Mouse (Mus musculus): Measurements from ENCODE around the gene Gpr65.
"Not testable (repeated sequence)": the region's sequence is repeated elsewhere in the genome, so short reads cannot be mapped to it uniquely, and the experiment has no call there.

The Gpr65 gene

DNA sequence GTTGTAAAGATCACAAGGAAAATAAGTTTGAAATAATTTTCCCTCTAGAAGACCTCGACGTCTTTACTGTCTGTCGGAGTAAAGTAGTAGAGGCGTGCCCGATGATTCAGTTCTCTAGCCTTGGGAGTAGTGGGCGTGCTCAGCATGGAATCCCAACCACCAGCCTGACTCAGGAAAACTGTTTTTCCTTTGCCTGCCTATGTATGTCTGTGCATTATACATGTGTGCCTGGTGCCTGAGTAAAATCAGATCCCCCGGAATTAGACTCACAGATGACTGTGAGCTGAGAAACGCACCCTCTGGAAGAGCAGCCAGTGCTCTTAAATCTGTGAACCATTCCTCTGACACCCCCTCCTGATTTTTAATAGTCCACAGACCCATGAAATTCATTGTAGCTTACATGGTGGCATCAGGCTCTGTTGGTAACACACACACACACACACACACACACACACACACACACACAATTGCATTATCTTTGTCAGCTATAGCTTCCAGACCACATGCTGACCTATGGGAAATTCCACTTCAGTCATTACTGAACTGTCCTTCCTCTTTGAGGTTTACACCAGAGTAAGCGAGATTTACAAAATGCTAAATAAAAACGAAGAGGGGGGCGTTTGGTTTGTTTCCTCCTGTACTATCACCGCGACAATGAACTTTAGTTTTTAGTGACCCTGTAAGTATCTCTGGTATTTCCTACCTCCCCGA lies 14.5 kb downstream of the Gpr65 start:
- DNase-seq (ENCODE audit: low spot score in 2 of 2), result peak; percentile 34 to 48

DNA sequence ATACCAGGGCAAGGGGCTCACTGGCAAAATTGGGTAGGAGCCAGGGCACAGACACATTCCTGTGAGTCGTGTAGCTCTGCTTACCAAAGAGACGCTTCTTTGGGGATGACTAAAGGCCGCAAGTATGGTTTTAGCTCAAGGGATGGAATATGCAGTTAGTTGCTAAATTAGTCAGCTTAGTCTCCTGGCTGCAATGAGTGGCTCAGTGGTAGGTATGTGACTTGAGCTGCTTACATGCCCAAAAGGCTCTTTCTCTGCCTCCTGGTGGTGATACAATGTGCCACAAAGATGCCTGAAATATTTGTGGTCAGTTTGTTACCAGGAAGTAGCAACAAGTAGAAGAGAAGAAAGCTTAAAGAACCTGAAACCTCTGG lies 15.0 kb downstream of the Gpr65 start:
- DNase-seq (ENCODE audit: low spot score in 2 of 2), result no peak

DNA sequence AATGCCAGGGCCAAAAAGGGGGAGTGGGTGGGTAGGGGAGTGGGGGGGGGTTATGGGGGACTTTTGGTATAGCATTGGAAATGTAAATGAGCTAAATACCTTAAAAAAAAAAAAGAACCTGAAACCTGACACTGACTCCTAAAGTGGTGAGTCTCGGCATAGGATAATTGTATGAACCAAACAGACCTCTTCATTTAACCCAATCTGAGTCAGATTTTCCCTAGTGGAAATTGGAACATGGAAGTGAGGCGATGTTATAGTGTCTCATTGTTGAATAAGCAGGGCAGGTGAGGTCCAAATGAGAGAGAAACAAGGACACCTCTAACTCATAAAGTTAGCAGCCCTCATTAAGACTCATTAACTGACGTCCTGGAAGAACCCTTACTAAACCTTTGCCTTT lies 16.0 kb downstream of the Gpr65 start:
- no peak for DNase-seq (ENCODE audit: low spot score in 2 of 2)

DNA sequence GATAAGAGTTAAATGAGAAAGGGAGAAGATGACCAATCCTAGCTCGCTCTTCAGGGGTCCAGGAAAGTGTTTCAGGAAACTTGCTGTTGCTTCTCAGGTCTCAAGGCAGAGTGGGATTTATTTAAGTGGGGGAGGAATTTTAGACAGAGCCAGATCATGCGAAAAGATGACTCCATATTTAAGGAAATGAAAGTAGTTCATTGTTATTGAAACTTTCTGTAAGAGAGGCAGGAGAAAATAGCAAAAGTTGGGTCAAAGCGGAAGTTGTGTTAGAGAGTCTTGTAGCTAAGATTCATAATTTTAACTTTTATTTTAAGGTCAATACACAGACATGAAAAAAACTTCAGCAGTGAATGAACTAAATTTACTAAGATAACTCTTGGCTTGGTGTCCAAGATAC lies 22.0 kb downstream of the Gpr65 start:
- DNase-seq (ENCODE audit: low spot score in 2 of 2), result no peak

DNA sequence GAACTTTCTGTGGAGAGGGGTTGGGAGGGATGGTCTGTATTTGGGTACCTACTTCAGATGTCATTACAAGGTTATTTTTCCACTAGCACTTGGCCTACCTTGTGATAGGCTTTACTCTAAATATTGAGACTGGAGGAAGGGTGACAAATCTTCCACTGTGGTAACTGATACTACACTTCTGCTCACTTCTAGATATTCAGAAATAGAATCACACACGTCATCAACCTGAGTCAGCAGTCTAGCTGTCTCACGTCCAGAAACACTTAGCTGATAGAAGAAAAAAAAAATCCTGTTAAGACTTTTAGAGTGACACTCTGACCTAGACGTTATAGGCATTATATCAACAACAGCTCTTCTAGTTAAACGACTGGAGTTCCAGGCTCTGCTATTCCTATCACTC lies 23.8 kb downstream of the Gpr65 start:
- DNase-seq (ENCODE audit: low spot score in 2 of 2), result no peak

DNA sequence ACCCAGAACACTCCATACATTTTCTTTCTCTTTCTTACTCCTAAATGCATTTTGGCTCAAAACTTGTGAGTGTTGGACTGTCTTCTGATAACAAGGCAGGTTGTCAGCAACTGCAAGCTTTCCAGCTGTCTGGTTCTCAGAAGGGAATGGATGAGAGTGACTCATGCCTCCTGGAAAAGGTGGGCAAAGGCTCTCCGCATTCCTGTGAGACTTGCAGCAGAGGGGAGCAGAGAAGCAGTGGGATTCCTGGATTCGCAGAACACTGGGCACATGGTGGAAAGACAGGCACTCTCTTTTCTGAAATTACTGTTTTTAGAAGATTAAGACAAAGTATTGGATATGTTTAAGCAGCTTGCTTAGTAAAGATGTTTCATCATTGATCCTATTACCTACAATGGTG lies 25.8 kb downstream of the Gpr65 start:
- no peak for DNase-seq (ENCODE audit: low spot score in 2 of 2)

DNA sequence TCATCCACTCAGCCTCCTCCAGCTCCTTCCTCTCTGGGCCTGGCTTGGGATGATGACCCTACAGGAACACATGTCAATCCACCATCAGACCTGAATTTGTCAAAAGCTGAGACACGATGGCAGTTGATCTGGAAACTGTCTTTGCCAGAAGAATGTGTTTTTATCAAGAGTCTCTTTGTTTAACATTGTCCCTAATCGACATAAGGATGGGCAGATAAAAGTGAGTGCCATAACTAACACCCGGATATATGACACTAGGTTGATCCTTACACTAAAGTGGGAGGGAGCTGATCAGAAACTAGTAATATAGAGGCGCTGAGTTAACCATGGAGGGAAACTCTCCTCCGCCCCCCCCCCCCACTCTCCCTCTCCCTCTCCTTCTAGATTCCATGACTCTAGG lies 33.5 kb downstream of the Gpr65 start:
- DNase-seq (ENCODE audit: low spot score in 2 of 2), result no peak

DNA sequence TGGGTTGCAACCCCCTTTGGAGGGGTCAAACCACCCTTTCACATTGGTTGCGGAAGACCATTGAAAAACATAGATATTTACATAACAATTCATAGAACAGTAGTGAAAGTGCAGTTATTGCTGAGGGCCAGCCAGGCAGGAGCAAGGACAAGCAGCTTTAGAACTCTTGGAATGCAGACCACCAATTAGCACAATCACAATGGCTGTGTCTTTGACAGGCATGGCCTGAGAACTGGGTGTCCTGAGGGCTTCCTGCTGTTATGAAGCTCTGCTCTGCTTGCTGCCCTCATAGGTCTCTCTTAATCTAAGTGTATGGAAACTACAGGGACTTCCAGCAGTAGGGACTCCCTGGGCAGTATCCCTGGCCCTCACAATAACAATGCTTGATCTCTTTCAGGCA lies 34.6 kb downstream of the Gpr65 start:
- DNase-seq (ENCODE audit: low spot score in 2 of 2), result no peak

DNA sequence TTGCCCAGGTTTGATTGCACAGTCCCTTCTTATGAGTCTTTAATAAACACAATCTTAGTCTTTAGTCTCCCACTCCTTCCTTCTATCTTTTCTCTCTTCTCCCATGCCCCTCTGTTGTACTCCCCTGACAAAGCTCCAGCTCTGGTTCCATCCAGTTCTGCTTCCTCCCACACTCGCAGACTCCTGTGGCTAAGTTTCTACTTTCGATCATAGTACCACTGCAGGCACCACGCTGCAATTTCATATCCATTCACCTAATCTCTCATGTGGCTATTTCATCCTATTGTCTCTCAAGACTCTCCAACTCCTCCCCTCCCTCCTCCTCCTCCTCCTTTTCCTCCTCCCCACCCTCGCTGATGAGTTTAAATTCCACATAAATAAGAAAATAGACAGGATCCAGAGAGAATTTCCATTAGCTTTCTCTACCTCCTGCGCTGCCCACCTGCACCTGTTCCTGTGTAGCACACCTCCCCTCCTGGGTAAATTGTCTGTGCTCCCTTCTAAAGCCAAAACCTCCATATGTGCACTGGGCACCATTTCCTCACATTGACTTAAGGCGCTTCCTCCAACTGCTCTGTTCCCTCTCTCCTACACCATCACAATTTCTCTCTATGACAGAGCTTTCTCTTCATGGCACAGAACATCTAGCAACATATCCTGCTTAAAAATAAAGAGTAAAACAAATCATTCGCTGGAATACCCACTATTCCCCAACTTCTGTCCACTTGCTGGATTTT lies 38.9 kb downstream of the Gpr65 start:
- peak in 1 of 2 experiments; percentile 6 for DNase-seq (ENCODE audit: low spot score in 2 of 2)

DNA sequence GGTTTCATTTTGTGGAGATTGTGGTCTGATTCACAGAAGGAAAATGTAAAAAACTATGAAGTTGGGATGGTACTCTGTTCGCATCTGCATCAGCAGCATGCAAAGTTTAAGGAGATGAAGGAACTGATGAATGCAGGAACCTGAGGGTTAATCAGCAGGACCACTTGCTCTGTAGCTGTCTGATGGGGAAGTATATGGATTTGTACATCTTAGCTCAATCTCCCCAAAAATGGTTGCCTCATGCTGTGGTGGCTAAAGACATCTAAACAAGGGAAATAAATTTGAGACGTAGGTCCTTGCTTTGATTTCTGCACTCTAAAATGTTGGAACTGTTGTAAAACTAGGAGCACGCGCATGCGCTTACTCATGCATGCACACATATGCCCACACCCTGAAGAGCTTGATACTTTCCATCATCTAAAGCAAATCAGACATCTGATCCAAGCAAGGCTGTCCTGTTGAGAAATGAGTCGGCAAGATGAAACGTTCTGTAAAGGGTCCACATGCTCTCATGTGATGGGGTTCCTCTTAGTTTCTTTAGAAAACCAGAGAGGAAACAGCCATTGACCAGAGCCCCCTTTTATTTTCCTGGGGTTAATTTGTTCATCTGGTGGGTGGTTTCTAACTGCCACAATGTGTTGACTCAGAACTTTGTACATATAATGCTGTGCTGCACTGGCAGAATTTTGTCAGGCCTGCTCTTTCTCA lies 43.1 kb downstream of the Gpr65 start:
- DNase-seq (ENCODE audit: low spot score in 2 of 2), result no peak

DNA sequence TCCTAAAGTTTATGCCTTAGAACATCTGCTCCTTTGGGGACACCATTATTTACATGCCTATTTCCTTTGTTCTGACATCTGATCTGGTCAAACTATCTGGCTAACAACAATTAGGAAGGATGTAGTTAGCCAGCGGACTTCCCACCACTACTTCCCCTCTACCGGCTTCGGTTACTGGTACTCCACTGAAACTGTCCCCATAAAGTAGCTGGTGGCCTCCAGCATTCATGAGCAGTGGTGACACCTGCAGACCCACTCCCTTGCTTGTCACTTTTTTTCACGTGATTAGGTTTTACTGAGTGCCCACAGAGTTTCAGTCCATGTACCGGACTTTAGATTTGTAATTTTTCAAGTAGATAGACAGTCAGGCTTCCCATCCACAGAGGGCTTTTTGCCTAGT lies 47.5 kb downstream of the Gpr65 start:
- no peak for DNase-seq (ENCODE audit: low spot score in 2 of 2)

DNA sequence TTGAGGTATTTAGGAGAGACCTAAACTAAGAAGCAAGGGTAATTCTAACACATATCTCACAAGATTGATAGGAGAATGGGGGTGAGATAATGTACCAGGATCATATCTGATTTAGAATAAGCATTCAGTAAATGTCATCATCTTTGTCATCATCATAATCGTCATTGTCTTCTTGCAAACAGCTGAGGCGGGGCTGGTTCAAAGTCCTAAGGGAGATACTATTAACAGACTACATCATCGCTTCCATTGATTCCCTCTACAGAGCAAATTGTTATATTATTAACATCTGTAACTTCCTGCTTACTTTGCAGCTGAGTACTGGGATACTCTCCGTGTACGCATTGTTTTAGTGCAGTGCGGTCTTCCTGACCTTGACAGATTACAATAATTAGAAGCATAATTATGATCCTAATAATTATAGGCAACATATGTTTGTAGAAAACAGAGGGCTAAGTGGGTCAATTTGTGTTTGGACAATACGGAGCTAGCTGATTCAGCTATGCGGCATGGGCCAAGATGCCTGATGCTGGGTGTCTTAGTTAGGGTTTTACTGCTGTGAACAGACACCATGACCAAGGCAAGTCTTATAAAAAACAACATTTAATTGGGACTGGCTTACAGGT lies 49.4 kb downstream of the Gpr65 start:
- DNase-seq (ENCODE audit: low spot score in 2 of 2), result no peak

DNA sequence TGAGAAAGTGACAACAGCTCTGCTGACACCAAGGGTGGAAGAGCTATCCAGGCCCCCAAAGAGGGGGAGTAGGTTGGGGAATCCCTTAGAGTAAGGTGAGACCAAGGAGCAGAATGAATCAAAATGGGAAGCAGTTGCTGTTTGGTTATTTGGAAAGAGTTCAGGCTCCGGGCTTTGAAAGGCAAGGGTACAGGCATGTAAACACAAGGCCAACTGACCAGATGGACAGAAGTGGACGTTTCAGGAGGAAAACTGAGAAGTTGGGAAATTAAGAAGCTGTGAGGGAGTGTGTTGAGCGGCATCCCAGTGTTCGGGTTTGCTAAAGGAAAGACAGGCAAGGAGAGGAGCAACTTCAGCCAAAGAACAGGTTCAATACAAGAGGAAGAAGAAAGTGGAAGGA lies 54.0 kb downstream of the Gpr65 start:
- DNase-seq (ENCODE audit: low spot score in 2 of 2), result no peak

DNA sequence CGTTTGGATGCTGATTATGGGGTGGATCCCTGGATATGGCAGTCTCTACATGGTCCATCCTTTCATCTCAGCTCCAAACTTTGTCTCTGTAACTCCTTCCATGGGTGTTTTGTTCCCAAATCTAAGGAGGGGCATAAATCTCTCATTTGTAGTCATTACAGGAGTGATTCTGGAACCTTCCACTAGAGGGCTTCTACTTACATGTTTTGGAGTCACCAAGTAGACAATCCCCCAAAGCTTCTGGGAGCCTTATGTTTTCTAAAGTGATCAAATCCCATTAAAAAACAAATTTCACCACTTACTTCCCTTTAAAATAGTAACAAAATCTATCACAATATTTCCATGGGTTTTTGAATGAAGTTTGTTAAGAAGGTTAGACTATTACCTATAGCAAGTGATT lies 55.7 kb downstream of the Gpr65 start:
- not testable (repeated sequence) for DNase-seq (ENCODE audit: low spot score in 2 of 2)

Data from frontal cortex, postnatal 36 days (tissue).